Mouse (Mus musculus) skeletal muscle tissue, adult 2 months (tissue): ENCODE measurements around the gene Noxo1.
"Not testable (repeated sequence)": the region's sequence is repeated elsewhere in the genome, so short reads cannot be mapped to it uniquely, and the experiment has no call there.

ENCODE experiments used
- DNase-seq: peaks from one replicate; pipeline ENCODE4 v3.0.0-alpha.2; 2012; ENCODE audit warnings: low read depth, low spot score

Gene Noxo1

DNA sequence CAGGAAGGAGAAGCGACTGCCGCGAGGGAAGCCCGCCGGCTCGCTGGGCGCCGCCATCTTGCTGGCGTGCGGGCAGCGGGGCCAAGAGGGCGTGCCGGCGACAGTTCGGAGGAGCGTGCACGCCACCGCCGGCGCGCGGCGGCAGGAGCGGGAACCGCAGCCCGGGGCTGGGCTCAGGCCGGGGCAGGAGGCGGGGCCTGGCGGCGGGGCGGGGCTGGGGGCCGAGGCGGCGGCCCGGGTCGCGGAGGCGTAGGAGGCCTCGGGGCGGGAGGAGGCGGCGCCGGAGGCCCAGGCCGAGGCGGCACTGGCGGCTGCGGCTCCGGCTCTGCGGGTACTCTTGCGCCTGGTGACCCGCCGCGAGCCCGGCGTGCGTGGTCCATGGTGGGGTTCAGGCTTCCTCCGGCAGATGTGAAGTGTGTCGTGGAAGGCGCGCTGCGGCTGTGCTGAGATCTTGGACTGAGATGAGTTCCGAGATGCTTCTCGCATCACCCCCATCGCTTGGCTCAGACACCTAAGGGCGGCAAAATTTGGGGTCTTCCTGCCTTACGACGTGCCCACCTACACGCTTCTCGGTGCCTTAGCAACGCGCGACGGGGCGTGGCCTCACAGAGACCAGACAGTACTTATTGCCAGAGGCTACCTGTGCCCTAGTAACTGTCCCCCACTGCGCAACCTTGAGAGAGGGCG is at the start of gene Noxo1, which contains the start of gene Gfer:
TSS of gene Noxo1 (plus strand) at position 224 of the 687 bp plus-strand sequence.
TSS of gene Gfer (minus strand) at position 146 of the 687 bp plus-strand sequence.
- peak; percentile 79 for DNase-seq

DNA sequence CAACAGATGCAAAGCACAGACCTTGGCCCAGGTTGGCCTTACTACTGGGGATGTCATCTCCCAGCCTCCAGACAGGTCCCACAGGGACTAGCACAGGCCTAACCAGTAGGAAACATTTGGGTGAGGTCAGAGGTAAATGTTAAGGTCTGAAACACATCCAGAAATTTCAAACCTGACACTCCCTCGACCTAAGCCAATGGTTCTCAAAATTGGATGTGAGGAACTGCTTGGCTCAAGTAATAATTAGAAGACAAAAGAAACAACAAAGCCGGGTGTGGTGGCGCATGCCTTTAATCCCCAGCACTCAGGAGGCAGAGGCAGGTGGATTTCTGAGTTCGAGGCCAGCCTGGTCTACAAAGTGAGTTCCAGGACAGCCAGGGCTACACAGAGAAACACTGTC is 49.7 kb upstream of the Noxo1 start:
- no peak for DNase-seq

DNA sequence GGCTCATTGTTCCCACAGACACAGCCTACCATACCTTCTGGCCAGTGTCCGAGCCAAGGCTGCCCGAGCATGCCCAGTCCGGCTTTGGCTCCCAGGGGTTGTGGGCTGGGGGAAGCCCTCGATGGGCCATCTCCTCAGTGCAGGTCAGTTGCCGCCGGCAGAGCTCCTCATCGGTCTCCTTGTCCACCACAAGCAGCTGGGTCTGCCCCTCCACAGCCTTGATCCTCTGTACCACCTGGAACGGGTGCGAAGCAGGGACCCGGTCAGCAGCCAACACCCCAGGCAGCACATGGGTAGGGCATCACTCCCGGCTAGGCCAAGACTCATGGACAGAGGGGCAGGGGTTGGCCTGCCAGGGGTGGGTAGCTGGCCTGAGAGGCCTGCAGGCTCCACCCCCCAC is 48.5 kb upstream of the Noxo1 start:
- DNase-seq, result no peak

DNA sequence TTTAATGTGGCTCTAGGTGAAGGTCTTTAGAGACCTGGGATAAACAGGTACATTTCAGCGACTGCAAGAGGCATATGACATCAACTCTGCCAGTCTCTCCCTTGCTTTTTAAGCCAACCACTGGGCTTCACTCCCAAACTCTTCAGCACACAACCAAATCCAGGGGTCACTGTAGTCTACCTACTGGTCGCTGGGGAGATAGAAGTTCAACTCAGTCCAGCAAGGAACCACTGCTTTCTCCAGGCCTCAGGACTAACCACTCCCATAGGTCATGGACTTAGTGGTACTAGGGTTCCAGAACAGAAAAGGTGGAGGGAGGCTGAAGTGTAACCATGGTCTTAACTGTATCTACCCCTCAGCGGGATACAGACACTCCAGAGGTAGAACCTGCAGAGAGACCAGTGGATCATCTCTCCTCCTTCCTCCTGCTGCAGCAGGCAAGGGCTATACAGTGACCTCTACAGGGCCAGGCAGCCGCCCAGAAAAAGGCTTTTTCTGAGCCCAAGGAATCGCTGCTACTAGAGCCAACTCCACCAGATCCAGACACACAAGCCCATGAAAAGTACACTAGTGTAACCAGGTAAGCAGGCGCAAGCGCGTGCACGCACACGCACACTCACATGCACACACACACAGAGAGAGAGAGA is 47.2 kb upstream of the Noxo1 start:
- DNase-seq, result no peak

DNA sequence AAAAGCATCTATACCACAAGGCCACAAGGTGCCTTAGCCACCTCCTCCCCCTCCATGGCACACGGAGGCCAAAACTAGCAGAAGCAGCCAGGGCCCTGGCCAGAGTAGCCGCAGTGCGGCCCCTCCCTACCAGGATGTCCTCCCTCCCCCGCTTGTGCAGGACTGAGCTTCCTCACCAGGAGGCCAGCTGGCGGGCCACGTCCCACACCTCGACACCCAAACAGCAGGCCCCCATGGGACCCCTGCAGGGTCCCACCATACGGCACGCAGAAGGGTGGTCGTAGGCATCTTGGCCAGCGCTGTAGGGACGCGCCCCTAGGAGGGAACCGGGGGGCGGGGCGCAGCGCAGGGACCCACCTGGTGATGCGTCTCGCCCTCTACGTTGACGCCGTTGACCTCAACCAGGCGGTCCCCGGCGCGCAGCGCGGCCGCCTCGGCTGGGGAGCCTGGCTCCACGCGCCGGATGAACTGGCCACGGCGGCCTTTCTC is 46.4 kb upstream of the Noxo1 start:
- no peak for DNase-seq

DNA sequence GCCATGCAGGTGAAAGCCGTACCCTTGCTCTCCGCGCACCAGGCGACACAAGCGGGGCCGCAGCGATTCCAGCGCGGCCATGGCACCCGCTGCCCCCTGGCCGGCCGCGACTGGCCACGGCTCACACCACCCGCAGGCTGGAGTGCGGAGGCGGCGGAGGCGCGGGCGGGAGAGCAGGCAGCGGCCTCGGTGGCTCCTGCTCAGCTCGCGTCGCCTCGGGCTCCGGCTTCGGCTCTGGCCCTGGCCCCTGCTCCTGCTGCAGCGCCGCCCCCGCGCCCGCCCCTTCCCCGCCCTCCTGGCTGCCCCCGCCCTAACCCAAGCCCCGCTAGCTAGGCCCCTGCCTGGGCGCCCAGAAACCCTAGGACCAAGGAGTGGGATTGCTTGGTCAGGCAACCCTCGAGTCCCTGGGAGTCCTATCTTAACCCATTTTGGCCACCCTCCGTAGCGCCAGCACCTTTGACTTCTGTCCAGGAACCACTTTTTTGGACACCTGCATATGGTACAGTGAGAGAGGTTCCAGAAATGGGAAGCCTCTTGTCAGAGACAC is 45.9 kb upstream of the Noxo1 start, which contains the start of gene Slc9a3r2:
TSS of gene Slc9a3r2 (minus strand) at position 258 of the 547 bp plus-strand sequence.
- DNase-seq, result no peak

DNA sequence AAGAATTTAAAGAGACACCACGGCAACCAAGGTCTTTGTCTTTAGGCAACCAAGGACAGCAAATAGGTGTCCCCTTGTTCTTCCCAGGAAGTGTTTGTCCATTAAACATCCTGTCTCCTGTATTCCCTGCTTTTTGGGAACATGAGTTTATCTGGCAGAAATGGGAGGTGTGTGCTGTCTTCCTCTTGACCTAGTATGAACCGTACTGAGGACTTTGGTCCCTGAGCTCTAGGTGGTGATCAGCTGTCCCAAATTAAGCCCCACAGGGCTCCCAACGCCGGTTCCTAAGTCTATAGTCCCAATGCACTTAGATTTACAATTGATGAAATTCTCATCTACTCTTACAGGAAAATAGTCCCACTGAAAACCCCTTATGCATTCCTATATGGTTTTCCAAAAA is 45.3 kb upstream of the Noxo1 start:
- DNase-seq, result no peak

DNA sequence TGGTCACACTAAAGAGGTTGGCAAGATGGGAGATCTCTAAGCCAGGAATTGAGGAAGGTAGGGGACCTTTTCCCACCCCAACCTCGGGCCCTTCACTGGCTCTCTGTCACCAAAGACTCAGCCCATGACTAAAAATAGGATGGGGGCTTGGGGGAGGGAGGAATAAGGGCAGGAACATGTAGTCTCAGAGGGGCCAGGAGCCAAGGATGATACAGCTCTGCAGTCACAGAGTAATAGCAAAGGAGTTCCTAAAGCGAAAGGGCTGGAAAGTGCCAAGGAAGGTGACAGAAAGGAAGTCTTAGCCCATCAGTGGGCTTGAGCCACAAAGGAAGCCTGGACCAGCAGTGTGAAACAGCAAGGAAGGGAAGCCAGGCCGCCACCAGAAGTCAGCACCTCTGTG is 44.2 kb upstream of the Noxo1 start:
- DNase-seq, result no peak

DNA sequence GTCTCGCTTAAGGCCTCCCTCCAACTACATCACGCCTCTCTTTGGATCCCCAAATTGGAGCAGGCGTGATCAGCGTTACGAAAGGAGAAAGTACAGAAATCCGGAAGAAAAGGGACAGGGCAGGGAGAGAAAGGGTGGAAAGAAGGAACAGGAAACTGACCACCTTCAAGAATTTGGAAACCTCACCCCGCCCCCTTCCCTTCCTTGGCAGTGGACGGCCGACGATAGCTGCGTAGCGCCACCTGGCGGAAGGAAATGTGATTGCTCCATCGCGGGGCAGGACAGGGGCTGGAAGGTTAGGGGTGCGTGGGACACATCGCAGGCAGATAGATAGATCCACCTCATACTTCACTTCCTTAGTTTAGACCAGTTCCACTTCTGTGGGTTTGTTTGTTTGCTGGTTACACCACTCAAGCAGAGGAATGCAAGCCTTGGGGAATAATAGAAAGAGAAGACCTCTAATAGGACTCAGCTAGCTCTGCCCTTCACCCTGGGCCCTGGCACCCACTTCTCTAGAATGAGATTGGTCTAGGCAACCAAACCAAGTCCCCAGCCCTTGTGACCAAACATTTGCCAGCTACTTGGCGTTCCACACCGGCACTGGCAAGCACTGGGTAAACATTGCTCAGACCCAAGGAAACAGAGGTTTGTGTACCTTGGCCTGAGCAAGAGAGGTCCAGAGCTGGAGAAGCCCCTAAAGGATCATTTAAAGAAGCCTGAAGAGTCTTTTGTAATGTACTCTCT is 41.9 kb upstream of the Noxo1 start:
- DNase-seq, result no peak

DNA sequence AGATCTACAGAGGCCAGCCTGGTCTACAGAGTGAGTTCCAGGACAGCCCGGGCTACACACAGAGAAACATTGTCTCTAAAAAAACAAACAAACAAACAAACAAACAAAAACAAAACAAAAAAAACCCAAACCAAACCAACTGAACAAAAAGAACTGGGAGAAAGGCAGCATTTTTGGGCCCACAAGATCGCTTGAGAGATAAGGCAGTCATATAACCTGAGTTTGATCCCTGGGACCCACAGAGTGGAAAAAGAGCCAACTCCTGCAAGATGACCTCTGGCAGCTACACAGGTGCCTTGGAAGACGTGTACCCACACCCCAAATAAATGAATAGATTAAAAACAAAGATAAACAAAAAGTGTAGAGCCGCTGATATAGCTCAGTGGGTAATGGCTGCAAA is 41.1 kb upstream of the Noxo1 start:
- DNase-seq, result no peak

DNA sequence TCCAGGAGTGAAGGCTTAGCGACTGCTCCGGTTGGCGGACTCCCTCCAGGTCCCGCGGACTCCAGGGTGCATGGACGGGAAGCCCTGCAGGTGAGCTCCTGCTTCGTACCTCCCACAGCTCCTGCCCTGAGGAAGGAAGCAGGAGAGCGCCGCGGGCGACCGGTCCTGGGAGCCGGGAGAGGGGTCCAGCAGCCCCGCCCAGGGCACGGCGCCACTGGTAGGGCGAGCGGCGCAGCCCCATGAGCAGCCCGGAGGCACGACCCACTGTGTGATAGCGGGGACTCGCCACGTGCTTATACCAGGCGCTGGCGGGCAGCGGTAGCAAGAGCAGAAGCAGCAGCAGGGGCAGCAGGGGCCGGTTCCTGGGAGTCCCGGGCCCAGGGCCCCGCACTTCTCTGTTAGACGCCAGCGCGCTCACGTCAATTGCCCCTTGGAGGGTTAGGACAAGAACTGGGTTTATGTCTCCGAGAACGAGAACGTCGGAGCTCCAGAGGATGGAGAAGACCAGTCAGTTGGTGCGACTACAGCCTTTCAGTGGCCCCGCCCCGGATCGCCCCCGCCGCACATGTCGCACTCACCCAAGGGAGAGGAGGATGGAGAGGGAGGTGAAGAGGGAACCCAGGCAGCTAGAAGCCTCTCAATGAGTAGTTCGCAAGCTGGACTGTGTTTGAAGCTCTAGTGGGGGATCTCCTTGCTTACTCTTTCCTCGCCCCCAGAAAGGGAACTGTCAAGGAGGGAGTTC is 37.8 kb upstream of the Noxo1 start, which contains the start of gene Npw:
TSS of gene Npw (minus strand) at position 441 of the 742 bp plus-strand sequence.
- no peak for DNase-seq

DNA sequence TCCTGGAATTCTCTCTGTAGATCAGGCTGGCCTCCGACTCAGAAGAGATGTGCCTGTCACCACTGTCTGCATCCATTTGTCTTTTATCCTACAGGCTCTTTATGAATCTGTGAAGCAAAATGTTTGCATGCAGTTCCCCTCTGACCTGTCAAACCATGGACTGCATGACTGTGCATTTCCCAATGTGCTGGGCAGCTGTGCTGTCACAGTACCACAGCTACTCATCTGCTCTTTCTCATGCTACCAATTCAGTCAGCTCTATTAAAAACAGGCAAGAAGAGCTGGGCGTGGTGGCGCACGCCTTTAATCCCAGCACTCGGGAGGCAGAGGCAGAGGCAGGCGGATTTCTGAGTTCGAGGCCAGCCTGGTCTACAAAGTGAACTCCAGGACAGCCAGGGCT is 29.0 kb upstream of the Noxo1 start:
- not testable (repeated sequence) for DNase-seq

DNA sequence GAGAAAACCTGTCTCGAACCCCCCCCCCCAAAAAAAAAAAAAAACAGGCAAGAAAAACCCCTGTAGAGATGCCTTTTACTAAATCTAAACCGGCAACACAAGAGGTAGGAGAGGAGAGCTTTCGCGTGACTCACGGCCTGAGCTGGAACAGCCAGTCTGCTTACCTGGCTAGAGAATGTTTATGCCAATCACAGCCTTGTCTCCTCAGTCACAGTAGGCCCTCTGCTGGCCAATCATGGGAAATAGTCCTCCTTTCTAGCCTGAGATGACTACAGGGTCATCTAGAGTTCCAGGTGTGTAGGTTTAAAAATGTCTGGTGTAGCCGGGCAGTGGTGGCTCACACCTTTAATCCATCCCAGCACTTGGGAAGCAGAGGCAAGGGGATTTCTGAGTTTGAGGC is 28.6 kb upstream of the Noxo1 start:
- no peak for DNase-seq

DNA sequence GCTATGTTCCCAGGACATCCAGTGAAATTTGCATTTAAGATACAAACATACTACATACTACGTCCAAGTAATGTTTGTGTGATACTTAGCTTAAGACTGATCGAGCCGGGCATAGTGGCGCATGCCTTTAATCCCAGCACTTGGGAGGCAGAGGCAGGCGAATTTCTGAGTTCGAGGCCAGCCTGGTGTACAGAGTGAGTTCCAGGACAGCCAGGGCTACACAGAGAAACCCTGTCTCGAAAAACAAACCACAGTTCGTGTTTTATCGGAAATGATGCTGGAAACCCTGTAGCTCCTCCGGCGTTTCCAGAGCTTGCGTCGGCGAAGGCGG is 26.9 kb upstream of the Noxo1 start:
- not testable (repeated sequence) for DNase-seq

DNA sequence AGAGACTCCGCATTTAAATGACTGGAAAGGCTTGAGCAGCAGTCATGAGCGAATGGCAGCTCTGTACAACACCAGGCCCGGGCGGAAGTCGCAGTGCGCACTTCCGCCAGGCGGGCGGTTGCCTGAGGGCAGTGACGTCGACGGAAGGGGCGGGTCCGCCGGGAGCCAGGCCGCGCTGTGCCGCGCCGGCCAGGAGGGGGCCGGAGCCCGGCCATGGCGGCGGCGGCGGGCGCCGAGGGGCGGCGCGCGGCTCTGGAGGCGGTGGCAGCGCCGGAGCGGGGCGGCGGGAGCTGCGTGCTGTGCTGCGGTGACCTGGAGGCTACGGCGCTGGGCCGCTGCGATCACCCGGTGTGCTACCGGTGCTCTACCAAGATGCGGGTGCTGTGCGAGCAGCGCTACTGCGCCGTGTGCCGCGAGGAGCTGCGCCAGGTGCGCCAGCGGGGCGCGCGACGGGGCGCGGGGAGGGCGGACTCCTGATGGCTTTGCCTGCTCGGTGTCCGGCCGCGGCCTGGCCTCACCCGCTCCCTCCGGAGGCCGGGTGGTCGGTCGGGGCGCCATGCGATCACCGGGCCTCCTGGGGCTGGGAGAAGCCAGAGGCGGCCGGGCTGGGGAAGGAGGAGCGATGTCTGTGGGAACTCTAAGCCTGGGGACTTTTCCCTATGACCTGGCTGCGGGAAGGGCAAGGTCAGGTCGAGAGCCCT is 26.3 kb upstream of the Noxo1 start, which contains the start of gene Zfp598:
TSS of gene Zfp598 (plus strand) at position 143 of the 701 bp plus-strand sequence.
- peak; percentile 91 for DNase-seq

DNA sequence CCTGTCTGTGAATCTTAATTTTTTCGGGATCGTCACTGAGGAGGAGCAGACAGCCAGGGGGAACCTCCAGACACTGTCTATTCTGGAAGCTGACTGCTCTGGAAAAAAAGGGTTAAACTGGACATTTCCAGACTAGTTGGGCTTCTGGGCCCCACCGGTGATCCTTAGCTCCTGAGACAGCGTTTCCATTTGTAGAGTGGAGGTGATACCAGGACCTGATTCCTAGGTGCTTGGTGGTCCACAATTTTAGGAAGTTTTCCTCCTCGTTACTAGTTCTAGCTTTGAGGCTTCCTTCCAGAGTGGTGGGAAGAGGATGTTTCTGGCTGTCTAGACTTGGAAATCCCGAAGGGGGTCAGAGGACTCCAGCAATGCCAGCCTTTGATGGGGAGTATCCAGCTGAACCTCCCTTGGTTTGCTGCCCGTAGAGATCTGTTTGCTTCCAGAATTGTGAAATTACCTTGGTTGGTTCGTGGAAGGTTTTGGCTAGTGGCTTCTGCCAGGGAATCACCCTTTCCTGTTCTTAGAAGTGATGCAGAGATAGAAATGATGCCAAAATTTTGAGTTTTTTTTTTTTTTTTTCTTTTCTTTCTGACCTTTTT is 25.7 kb upstream of the Noxo1 start:
- DNase-seq, result no peak

DNA sequence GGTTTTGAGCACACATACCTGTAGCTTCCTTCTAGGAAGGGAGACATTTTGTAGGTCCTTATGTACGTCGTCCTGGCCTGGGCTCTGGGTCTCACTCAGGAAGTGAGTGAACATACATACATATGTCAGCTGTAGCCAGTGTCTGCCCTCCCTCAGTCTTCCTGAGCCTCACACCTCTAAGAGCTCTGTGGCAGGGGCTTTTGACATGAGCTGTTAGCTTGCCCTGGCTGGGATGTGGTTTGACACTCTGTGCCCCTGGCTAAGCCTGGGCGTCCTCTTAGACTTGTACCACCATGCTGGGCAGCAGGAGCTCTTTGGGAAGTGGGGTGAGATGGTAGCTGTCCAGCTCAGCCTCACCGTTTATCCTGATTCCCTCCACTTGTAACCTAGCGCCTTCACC is 24.7 kb upstream of the Noxo1 start:
- DNase-seq, result no peak

DNA sequence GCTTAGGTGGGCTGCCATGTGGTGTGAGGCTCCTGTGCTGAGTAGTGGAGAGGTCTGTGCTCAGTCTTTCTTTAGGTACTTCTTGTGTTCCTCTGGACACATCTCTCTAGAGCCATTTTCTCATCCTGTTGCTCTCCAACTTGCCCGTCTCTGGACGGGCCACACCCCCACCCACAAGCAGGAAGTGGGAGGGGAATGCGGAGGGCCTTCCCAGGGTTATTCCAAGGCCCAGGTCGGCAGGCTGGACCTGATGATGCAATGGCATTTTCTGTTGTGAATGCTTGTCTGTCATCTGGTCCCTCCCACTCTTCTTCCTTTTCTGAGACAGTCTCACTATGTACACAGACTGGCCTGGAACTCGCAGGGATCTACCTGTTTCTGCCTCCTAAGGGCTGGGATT is 23.9 kb upstream of the Noxo1 start:
- DNase-seq, result no peak

DNA sequence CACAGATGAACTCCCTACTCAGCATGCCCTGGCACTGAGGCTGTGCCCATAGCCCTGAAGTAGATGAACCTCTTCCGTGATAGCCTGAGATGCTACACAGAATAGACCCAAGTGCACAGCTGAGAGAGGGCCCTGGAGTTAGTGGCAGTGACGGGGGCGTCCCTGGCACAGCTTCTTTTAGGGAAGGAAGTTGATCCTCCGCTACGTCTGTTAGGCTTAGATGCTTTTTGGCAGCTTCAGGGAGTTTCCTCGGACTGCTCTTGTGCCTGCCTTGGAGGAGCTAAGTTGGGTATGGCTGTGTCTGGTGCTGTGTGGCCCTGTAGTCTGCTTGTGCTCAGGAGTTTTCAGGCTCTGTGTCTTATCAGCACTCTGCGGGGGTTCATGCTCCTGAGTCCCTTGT is 21.8 kb upstream of the Noxo1 start:
- no peak for DNase-seq

DNA sequence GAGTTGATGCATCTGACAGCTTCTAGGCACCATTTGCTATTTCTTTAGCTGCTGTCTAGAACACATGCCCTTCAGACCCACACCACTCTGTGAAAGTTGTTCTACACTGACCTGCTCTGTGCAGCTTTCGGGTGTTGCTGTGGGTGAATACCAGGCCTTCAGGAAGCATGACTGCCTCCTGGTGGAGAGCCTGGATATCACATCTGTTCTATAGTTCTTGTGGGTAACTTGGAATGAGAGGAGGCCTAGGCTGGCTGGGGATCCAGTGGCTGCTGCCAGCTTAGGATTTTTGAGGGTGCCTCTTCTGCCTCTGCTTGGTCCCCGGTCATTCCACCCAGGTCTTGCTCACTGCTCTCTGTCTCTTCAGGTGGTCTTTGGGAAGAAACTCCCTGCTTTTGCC is 19.8 kb upstream of the Noxo1 start:
- DNase-seq, result no peak
